Mouse (Mus musculus): Measurements from ENCODE around the gene Rho.

Rho gene

DNA sequence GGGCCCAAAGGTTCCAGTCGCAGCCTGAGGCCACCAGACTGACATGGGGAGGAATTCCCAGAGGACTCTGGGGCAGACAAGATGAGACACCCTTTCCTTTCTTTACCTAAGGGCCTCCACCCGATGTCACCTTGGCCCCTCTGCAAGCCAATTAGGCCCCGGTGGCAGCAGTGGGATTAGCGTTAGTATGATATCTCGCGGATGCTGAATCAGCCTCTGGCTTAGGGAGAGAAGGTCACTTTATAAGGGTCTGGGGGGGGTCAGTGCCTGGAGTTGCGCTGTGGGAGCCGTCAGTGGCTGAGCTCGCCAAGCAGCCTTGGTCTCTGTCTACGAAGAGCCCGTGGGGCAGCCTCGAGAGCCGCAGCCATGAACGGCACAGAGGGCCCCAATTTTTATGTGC, at the start of gene Rho:
Gene Rho (plus strand): TSS at position 110 of the 400 bp plus-strand sequence.
- DNase-seq: no peak

GRCm38 (mm10) chr6:115884018-115884417, 47.5 kb upstream of the Rho start:
- no peak for DNase-seq

GRCm38 (mm10) chr6:115886894-115887293, 44.7 kb upstream of the Rho start:
- no peak for DNase-seq

- no peak for DNase-seq
Observed at GRCm38 (mm10) chr6:115888296-115888695, 43.3 kb upstream of the Rho start.

GRCm38 (mm10) chr6:115890601-115891000, 40.9 kb upstream of the Rho start:
- DNase-seq: no peak

GRCm38 (mm10) chr6:115891061-115891460, 40.5 kb upstream of the Rho start:
- peak; percentile 67 for DNase-seq

DNA sequence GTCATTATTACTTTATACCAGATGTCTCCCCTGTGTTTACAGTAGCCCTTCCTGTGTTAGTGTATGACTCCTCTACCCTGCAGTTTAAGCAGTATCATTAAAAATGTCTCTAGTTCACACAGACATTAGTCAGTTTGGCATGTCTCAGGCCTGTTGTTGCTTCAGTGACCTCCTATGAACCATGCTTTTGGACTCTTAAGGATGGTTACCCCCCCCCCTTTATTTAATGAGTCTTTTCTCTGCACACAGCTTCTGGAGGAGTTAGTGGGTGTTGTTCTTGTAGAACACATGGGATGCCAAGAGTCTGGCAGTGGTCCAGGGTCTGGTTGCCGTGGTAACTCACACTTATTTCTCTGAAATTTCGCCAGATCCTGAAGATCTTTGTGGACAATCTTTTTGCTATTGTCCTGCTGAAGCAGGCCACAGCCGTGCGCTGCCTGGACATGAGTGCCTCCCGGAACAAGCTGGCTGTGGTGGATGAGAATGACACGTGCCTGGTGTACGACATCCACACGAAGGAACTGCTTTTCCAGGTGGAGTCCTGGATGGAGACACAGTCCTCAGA, 40.0 kb upstream of the Rho start:
- DNase-seq: peak; percentile 69

GRCm38 (mm10) chr6:115892363-115892762, 39.2 kb upstream of the Rho start:
- no peak for DNase-seq

GRCm38 (mm10) chr6:115896346-115896745, 35.2 kb upstream of the Rho start:
- DNase-seq: no peak

DNA sequence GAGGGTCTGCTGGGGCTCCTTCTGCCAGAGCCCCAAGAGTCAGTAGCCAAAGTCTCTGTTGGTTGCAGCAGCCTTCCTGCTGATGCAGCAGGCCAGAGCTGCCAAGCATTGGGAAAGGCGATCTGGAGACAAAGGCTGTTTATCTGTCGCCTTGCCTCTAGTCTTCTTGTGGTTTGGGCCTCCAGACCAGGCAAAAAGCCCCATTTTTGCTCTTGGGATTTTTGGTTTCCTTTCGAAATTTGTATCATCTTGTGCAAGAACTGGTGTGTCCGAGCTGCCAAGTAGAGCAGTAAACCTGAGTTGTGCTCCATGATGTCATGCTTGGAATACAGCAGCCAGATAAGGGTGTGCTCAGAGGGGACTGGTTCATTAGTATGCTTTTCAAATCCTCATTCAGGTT, 34.4 kb upstream of the Rho start:
- no peak for DNase-seq

DNA sequence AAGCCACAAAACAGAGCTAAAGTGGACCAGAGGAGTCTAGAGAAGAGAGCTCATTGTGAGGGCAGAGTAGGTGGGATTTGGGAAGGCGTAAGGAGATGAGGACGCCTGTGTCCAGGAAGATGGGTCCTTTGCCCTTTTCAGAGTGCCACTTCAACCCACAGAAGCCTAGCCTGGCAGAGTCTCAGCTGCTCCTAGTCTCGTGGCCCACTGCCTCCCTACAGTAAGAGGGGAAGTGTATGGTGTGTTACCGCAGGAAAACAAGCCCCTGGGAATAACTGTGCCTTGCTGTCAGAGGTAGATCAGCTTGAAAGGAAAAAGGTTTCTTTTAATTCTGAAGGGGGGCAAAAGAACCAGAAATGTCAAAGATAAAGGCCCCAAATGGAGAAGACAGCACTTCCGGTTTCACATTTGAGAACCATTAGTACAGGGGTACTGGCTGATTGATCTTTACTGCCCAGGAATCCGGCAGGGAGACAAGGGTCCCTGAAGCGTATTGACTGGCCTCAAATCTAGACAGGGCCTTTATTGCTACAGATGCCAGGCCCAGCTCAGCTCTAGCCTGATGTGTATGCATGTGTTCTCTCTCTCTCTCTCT, 33.5 kb upstream of the Rho start:
- DNase-seq: no peak

DNA sequence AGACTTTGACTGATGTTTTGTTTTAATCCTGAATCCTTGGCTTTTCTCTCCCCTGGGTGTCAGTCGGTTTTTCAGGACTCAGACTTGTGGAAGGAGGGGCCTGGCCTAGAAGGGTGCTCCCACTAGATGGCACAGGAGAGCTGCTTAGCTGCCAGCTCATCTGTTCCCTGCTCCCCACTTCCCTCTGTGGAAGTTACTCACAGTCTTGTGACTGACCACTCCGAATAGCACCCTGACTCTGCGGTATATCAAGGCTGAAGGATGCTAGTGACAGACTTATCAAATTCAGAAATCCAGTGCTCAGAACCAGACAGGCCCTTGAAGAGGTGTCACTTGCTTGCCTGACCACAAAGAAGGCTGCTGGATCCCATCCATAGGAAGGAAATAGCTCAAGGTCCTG, 30.5 kb upstream of the Rho start:
- peak; percentile 88 for DNase-seq

GRCm38 (mm10) chr6:115901489-115901931, 30.0 kb upstream of the Rho start:
- no peak for DNase-seq

DNA sequence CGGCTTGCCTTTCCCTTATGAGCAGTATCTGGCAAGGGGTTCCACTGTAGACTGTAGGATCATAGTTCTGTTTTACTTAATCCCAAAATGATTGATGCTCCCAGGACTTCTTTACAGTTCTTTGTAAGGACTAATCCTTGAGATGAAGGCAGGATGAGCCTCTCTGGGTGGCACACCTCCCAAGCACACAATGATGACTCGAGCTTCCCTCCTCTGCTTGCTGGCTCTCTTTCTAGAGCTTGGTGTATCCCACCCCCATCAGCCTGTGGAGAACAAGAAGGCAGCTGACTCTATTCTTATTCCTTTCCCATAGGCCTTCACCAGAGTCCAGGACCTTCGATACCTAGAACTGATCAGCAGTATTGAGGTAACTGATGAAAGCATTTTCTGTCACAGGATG, 29.0 kb upstream of the Rho start:
- DNase-seq: no peak

DNA sequence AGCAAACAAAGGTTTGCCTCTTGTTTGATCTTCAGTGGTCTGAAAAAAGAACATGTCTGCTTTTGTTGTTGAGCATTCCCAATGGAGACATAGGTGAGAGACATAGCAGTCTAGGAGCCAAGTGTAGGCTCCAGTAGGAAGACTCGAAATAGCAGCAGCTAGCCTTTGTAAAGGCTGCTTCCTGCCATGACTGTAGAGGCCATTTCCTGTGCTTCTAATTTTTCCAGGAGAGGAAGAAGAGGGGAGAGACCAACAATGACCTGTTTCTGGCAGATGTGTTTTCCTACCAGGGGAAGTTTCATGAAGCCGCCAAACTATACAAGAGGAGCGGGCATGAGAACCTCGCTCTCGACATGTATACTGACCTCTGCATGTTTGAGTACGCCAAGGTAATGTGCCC, 26.0 kb upstream of the Rho start:
- DNase-seq: no peak

DNA sequence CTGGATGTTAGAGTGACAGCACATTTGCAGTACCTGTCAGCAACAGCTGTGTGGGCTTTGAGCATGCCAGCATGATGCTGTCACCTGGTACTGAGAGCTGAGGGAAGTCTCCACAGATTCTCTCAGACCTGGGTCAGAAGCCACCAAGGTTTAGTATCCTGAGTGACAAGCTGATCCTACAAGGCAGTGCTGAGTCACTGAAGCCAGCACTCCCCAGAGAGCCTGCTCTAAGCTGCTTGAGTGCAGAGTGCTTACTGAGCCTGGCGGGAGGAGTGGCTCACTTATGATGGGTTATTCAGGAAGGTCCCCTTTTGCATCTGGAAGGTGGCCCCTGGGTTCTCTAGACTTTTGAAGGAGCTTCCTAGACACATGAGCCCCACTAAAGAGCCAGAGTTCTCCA, 25.1 kb upstream of the Rho start:
- no peak for DNase-seq

- DNase-seq: no peak
Observed at GRCm38 (mm10) chr6:115906871-115907270, 24.7 kb upstream of the Rho start.

DNA sequence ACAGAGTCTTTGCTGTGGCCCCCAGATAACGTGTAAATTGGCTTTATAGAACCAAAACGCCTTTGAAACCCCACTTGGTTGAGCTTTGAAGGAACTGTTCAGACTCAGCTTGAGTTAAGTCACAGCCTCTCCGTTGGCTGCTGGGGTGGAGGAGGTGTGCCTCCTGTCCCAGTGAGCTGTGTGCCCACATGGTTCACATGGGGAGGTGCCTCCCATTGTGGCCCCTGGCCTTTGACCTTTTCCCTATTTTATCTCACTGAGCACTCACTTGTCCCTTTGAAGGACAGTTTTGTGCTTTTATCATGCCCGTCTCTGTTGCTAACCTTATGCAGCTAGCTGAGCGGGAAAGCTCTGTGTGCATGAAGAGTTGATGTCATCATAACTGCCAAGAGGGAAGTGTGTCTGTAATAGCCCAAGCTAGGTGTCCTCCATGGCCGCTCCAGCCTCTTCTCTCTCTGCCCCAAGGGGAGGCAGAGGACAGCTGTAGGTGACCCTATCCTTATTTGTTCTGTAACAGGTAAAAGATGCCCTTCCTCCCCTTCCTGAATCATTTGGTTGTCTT, 23.0 kb upstream of the Rho start:
- DNase-seq: no peak

- no peak for DNase-seq
Observed at GRCm38 (mm10) chr6:115909052-115909451, 22.5 kb upstream of the Rho start.

DNA sequence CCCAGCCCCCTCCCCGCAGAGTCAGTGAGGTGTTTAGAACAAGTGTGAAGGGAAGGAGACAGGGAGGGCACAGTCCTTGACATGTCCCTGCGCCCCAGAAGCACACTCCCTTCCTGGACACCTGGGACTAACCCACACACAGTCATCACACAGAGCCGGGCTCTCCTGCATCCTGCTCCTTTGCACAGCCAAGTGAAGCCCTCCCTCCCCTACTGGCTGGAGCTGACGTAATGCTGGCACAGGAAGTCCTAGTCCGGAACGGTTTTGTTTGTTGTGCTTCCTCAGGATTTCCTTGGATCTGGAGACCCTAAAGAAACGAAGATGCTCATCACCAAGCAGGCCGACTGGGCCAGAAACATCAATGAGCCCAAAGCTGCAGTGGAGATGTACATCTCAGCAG, 21.6 kb upstream of the Rho start:
- no peak for DNase-seq

DNA sequence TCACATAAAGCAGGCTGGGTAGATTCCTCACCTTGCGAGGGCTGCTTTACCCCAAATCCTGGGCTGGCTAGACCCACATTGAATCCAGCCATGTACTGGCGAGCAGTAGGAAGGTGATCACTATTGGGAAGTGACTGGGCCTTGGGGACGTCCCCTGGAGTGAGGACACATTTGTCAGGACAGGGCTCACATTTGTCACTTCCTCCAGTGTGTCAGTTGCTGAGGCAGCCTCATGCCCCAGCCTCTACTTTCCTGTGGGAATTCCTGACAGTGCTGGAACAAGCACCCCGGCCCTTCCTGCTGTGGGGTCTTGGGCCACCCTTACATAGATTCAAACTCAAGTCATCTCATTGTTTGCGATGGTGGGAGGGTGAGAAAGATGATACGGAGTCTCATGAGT, 19.8 kb upstream of the Rho start:
- DNase-seq: no peak

- DNase-seq: peak; percentile 76
Observed at GRCm38 (mm10) chr6:115913482-115913881, 18.1 kb upstream of the Rho start.

DNA sequence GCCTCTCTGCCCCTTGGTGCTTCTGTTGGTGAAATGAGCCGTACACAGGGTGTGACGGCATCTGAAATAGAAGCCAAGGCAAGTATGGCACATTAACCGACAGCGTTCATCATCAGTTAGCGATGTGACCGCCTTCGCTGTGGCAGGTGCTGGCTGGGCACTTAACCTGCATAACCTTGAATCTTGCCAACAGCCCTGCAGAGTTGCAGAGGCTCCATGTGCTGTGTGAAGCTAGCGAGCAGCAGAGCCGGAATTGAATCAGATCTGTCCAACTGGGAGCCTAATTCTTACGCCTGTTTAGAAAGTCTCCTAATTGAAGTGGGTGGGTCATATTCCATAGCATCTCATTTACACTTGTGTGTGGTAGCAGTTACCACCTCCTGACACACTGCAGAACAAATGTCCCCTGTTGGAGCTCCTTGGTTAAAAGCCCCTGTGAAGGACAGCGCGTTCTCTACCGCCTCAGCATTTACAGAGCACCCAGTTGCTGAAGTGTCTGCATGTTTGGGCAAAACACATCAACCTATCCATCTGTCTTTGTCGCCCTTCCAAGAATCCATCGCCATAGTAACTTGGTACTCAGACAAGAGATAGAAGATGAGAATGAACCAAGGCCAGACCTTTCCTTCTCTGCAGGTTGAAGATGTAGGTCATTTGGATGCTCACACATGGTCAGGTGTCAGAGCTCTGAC, 16.9 kb upstream of the Rho start:
- peak; percentile 67 for DNase-seq
